Comparison of ENCODE assay signal across 15 mouse cellular contexts in the genomic region with DNA sequence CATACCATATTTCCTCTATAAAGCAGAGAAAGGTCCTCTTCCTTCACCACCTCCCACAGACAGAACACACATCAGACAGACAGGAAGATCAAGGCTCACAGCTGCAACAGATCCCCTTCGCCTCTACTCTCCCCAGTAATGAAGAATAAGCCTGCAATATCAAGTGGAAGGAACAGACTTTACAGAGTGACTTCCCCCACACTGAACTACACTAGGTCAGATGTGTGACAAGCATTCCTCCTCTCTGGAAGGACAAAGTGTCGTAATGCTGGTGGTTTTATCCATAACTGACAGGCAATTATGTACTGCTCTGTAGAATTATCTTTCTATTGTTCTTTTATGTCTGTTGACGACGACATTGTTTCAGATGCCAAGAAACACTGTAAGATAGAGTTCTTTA.
"Had no signal": no experiment of that assay in that cellular context is flagged by ENCODE, and none has a peak within 500 bp of the region (broad histone marks: within the 10 kb centered on the region; RNA-seq: fewer than 3 reads in every experiment).

No protein-coding gene starts in this region.

- H3K4me1 ChIP-seq: limb, embryonic 15.5 days; stomach, embryonic 15.5 days had no signal

- H3K9ac ChIP-seq: intestine, embryonic 15.5 days; kidney, embryonic 15.5 days; limb, embryonic 15.5 days; liver, embryonic 12.5 days; midbrain, embryonic 12.5 days; stomach, embryonic 15.5 days had no signal

- H3K27ac ChIP-seq: intestine, embryonic 15.5 days; kidney, embryonic 15.5 days; limb, embryonic 15.5 days; liver, embryonic 12.5 days; midbrain, embryonic 12.5 days; stomach, embryonic 15.5 days had no signal

- H3K27me3 ChIP-seq: intestine, embryonic 15.5 days; kidney, embryonic 15.5 days; limb, embryonic 15.5 days; liver, embryonic 12.5 days; midbrain, embryonic 12.5 days; stomach, embryonic 15.5 days had no signal

- DNase-seq: kidney, adult 18-20 months; kidney, postnatal 25 days; layer of hippocampus, adult 9-11 months; layer of hippocampus, postnatal 36 days; lung, postnatal 36 days; right cerebral cortex, postnatal 14 days; thymus, adult 2 months; thymus, postnatal 25 days had no signal

- H3K4me2 ChIP-seq: intestine, embryonic 15.5 days; kidney, embryonic 15.5 days; limb, embryonic 15.5 days; liver, embryonic 12.5 days; midbrain, embryonic 12.5 days; stomach, embryonic 15.5 days had no signal

- ATAC-seq: intestine, embryonic 15.5 days; liver, embryonic 12.5 days had no signal

- H3K9me3 ChIP-seq: intestine, embryonic 15.5 days; kidney, embryonic 15.5 days; limb, embryonic 15.5 days; liver, embryonic 12.5 days; midbrain, embryonic 12.5 days; stomach, embryonic 15.5 days had no signal

- H3K36me3 ChIP-seq: intestine, embryonic 15.5 days; kidney, embryonic 15.5 days; limb, embryonic 15.5 days; liver, embryonic 12.5 days; midbrain, embryonic 12.5 days; stomach, embryonic 15.5 days had no signal

- H3K4me3 ChIP-seq: intestine, embryonic 15.5 days; kidney, embryonic 15.5 days; limb, embryonic 15.5 days; liver, embryonic 12.5 days; megakaryocyte, embryonic 14.5 days; midbrain, embryonic 12.5 days; stomach, embryonic 15.5 days had no signal
